Mouse (Mus musculus) stomach, postnatal 0 days (tissue): ENCODE data around the gene Galc.

Source experiments
- CTCF ChIP-seq: IDR thresholded peaks from 2 replicates; pipeline ENCODE4 v1.5.1; 2016; ENCODE audit warnings: antibody characterized with exemption, low read depth, mild to moderate bottlenecking, moderate library complexity
- EP300 ChIP-seq: optimal IDR thresholded peaks from 2 replicates; pipeline ENCODE3; 2016; ENCODE audit warnings: antibody characterized with exemption

DNA sequence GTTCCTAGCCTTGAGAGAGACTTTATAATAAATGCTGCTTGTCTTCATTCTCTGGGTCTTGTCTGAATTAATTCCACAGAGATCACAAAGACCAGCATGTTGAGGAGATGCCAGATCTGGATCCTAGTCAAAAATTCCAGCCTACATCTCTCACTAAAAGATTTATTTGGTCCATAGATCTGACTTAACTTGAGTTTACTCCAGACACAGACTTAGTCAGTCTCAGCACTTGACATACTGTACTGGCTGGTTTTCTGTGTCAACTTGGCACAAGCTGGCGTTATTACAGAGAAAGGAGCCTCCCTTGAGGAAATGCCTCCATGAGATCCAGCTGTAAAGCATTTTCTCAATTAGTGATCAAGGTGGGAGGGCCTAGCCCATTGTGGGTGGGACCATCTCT is 61.9 kb downstream of the Galc start:
- no peak for TF ChIP-seq EP300
- TF ChIP-seq CTCF = no peak
